9 mouse cellular contexts compared by ENCODE assay signal in the genomic region with DNA sequence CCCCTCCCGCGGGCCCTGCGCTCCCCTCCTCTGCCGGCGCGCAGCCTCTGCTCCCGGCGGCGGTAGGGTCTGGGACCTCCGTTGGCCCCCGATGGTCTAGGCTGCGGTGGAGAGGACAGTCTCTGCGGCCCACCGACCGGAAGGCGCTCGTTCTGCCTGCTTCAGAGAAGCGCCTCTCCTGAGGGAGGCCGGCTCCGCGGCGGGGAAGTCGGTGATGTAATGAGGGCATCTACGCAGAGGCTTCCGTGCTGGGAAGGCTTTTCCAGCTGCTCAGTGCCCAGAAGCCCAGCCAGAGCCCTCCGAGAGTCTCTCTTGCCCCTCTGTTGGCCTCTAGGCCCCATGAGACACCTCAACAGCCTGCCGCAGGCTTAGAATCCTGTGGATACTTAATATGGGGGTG.
DNase-seq lines count a peak whose midpoint lies in the region; ATAC-seq and TF ChIP-seq lines count a peak whose summit lies in the region.
"Had no signal": no experiment of that assay in that cellular context is flagged by ENCODE, and none has a peak within 500 bp of the region (broad histone marks: within the 10 kb centered on the region; RNA-seq: fewer than 3 reads in every experiment).

No protein-coding gene starts in this region.

- no peak for ATAC-seq in heart, embryonic 13.5 days (ENCODE audit: extremely low read depth, insufficient number of reproducible peaks, low FRiP score, low TSS enrichment)
- ATAC-seq in heart, embryonic 11.5 days (replicated peaks; ENCODE audit: insufficient number of reproducible peaks, low FRiP score, low TSS enrichment): no peak
- ATAC-seq in forebrain, embryonic 15.5 days (replicated peaks): 0 out of 2 replicates have a peak, but pooled peaks have one; percentile 17
- no peak for ATAC-seq in midbrain, embryonic 12.5 days (ENCODE audit: low FRiP score, low read depth)

- H3K4me1 ChIP-seq in heart, embryonic 13.5 days: no peaks in the 10 kb centered on the region
- H3K4me1 ChIP-seq in heart, embryonic 11.5 days (ENCODE audit: control insufficient read depth, insufficient read depth, low read length): peaks cover 3% of the 10 kb centered on the region; the same call in 1 of the 2 replicates
- peaks cover 0 to 5% of the 10 kb centered on the region in 2 experiments; a peak in 1 of 4 replicates for H3K4me1 ChIP-seq in ES-E14 (ENCODE audit: control insufficient read depth in 2 of 2, insufficient read depth in 2 of 2, low read length in 2 of 2, poor library complexity in 1 of 2)
- H3K4me1 ChIP-seq in forebrain, embryonic 15.5 days: peaks cover 23% of the 10 kb centered on the region
- peaks cover 24% of the 10 kb centered on the region for H3K4me1 ChIP-seq in midbrain, embryonic 12.5 days

- H3K36me3 ChIP-seq in heart, embryonic 13.5 days: no peaks in the 10 kb centered on the region
- H3K36me3 ChIP-seq in heart, embryonic 11.5 days (ENCODE audit: control insufficient read depth, insufficient read depth, low read length): no peaks in the 10 kb centered on the region
- H3K36me3 ChIP-seq in ES-E14 (ENCODE audit: control insufficient read depth, insufficient read depth, low read length, poor library complexity, severe bottlenecking): no peaks in the 10 kb centered on the region
- H3K36me3 ChIP-seq in forebrain, embryonic 15.5 days: no peaks in the 10 kb centered on the region
- H3K36me3 ChIP-seq in midbrain, embryonic 12.5 days: no peaks in the 10 kb centered on the region

- H3K9ac ChIP-seq in heart, embryonic 13.5 days: no peak overlapping the region
- no peak overlapping the region for H3K9ac ChIP-seq in heart, embryonic 11.5 days (ENCODE audit: low read depth, low read length)
- peak overlapping the region; percentile 59 for H3K9ac ChIP-seq in ES-E14 (ENCODE audit: insufficient read depth, low read depth, low read length, poor library complexity, severe bottlenecking)
- peak overlapping the region; percentile 48 for H3K9ac ChIP-seq in forebrain, embryonic 15.5 days (replicated peaks)
- H3K9ac ChIP-seq in midbrain, embryonic 12.5 days (replicated peaks): 0 out of 2 replicates have a peak overlapping the region, but pooled peaks have one; percentile 15

- H3K4me2 ChIP-seq in heart, embryonic 13.5 days: peak overlapping the region; percentile 30; the same call in 1 of the 2 replicates
- no peak overlapping the region for H3K4me2 ChIP-seq in heart, embryonic 11.5 days
- H3K4me2 ChIP-seq in forebrain, embryonic 15.5 days (replicated peaks): peak overlapping the region; percentile 83
- peak overlapping the region; percentile 59 for H3K4me2 ChIP-seq in midbrain, embryonic 12.5 days (replicated peaks)

- H3K27me3 ChIP-seq in heart, embryonic 13.5 days (replicated peaks): peaks cover 99% of the 10 kb centered on the region
- peaks cover 90% of the 10 kb centered on the region for H3K27me3 ChIP-seq in heart, embryonic 11.5 days (ENCODE audit: control insufficient read depth, insufficient read depth, low read length)
- H3K27me3 ChIP-seq in forebrain, embryonic 15.5 days: peaks cover 59% of the 10 kb centered on the region
- peaks cover 66% of the 10 kb centered on the region for H3K27me3 ChIP-seq in midbrain, embryonic 12.5 days

- peak overlapping the region; percentile 20 for H3K4me3 ChIP-seq in heart, embryonic 13.5 days
- no peak overlapping the region for H3K4me3 ChIP-seq in heart, embryonic 11.5 days (ENCODE audit: low read depth, low read length)
- H3K4me3 ChIP-seq in ES-E14 (ENCODE audit: insufficient read depth in 1 of 2, low read depth in 1 of 2, low read length in 2 of 2, poor library complexity in 1 of 2, severe bottlenecking in 1 of 2): peak overlapping the region; percentile 65 to 79
- peak overlapping the region; percentile 49 for H3K4me3 ChIP-seq in forebrain, embryonic 15.5 days
- H3K4me3 ChIP-seq in midbrain, embryonic 12.5 days: peak overlapping the region; percentile 40

- H3K9me3 ChIP-seq in heart, embryonic 13.5 days: no peaks in the 10 kb centered on the region
- no peaks in the 10 kb centered on the region for H3K9me3 ChIP-seq in heart, embryonic 11.5 days (replicated peaks; ENCODE audit: control insufficient read depth, low read length)
- H3K9me3 ChIP-seq in ES-E14 (ENCODE audit: control insufficient read depth, insufficient read depth, low read depth, low read length): no peaks in the 10 kb centered on the region
- no peaks in the 10 kb centered on the region for H3K9me3 ChIP-seq in forebrain, embryonic 15.5 days
- H3K9me3 ChIP-seq in midbrain, embryonic 12.5 days: no peaks in the 10 kb centered on the region

- intact Hi-C loops in gastrocnemius, postnatal 36 days (cut with DNase I): no loop called here

- in situ Hi-C loops in ES-E14 (cut with MboI; ENCODE audit: low sequenced_read_pairs in 2 of 2, unreplicated experiment in 2 of 2): no loop called here

- no peak for DNase-seq in ES-E14 (ENCODE audit: low read depth, low spot score)
- no peak for DNase-seq in c-Kit-positive CD71-positive TER-119-positive erythroid progenitor cells, embryonic 14.5 days (ENCODE audit: low spot score)
- DNase-seq in kidney, postnatal 36 days: no peak
- DNase-seq in gastrocnemius, postnatal 36 days: no peak
- DNase-seq: gastrocnemius, postnatal 25 days had no signal

- 3% methylated on average over 27 of the region's 27 CpGs for WGBS in heart, embryonic 13.5 days
- under 1% methylated on average over 27 of the region's 27 CpGs for WGBS in heart, embryonic 11.5 days (ENCODE audit: insufficient replicate concordance)
- WGBS in forebrain, embryonic 15.5 days: under 1% methylated on average over 27 of the region's 27 CpGs
- WGBS in midbrain, embryonic 12.5 days: under 1% methylated on average over 27 of the region's 27 CpGs

- H3K27ac ChIP-seq in heart, embryonic 13.5 days (replicated peaks): no peak overlapping the region
- no peak overlapping the region for H3K27ac ChIP-seq in heart, embryonic 11.5 days (ENCODE audit: low read depth, low read length)
- no peak overlapping the region for H3K27ac ChIP-seq in ES-E14 (ENCODE audit: insufficient read depth, low read depth, low read length, poor library complexity, severe bottlenecking)
- no peak overlapping the region for H3K27ac ChIP-seq in forebrain, embryonic 15.5 days (replicated peaks)
- no peak overlapping the region for H3K27ac ChIP-seq in midbrain, embryonic 12.5 days (replicated peaks)

TF ChIP-seq in ES-E14, 5 proteins besides CTCF, POLR2A, EP300 and RAD21:
- TF ChIP-seq HCFC1 (IDR thresholded peaks at IDR 0.05; ENCODE audit: borderline replicate concordance, insufficient read depth, low read length) (0 out of 2 replicates have a peak, but pooled peaks have one; percentile 31), ZC3H11A (IDR thresholded peaks at IDR 0.05; ENCODE audit: borderline replicate concordance, low read depth, low read length) (no peak)

Comparison
In these comparisons a context has a peak if more than half of its experiments do, and no peak if none do; other contexts are left out.
1. H3K9ac ChIP-seq: peak in ES-E14 (single experiment), forebrain, embryonic 15.5 days (single experiment) and midbrain, embryonic 12.5 days (single experiment); none in heart, embryonic 13.5 days (single experiment) and heart, embryonic 11.5 days (single experiment).